Mouse (Mus musculus) forebrain, embryonic 12.5 days (tissue): ENCODE results near the gene Npm1. TPM values are rescaled to one million over a fixed set of nuclear protein-coding genes. Genes with fewer than 3 reads are reported as not detected.

Experiments
- ATAC-seq: fragments of 200-750 bp; cut with Nextera tagmentation; 2 replicates; pipeline ENCODE4 v1.8.0; 2017; ENCODE audit warnings: moderate TSS enrichment; ENCODE audit not compliant: low FRiP score
- H3K27ac ChIP-seq: fragments of 300-500 bp; sonication (generic); 2 replicates; pipeline ENCODE4 v1.5.1; 2016; ENCODE audit warnings: mild to moderate bottlenecking
- H3K27me3 ChIP-seq: fragments of 300-500 bp; sonication (generic); 2 replicates; pipeline ENCODE4 v1.6.1; 2016; ENCODE audit warnings: mild to moderate bottlenecking
- H3K36me3 ChIP-seq: fragments of 300-500 bp; sonication (generic); replicated peaks from 2 replicates; pipeline ENCODE4 v1.6.1; 2016; ENCODE audit warnings: mild to moderate bottlenecking
- H3K4me1 ChIP-seq: fragments of 300-500 bp; sonication (generic); 2 replicates; pipeline ENCODE4 v1.6.1; 2016
- H3K4me2 ChIP-seq: fragments of 300-500 bp; sonication (generic); 2 replicates; pipeline ENCODE4 v1.6.1; 2016; ENCODE audit warnings: mild to moderate bottlenecking, moderate library complexity
- H3K4me3 ChIP-seq: fragments of 300-500 bp; sonication (generic); replicated peaks from 2 replicates; pipeline ENCODE4 v1.5.1; 2016; ENCODE audit warnings: mild to moderate bottlenecking
- H3K9ac ChIP-seq: fragments of 300-500 bp; sonication (generic); 2 replicates; pipeline ENCODE4 v1.6.1; 2016; ENCODE audit warnings: mild to moderate bottlenecking
- H3K9me3 ChIP-seq: fragments of 300-500 bp; sonication (generic); 2 replicates; pipeline ENCODE4 v1.6.1; 2016
- WGBS: fragments of 180-500 bp; shearing (Covaris S2); methylation state at CpG from one replicate; pipeline ENCODE4 v1.1.7; 2016; 5-methylcytosine and 5-hydroxymethylcytosine counted together
- polyA plus RNA-seq: library from polyadenylated mRNA; unstranded; fragments of >200 nt; fragmentation: Nextera tagmentation; extraction: Ambion mirVana; gene quantifications from 2 replicates; pipeline ENCODE4 v1.2.1, GENCODE M21; 2016

Gene Npm1
- polyA plus RNA-seq, 1 experiment from 2014 or later: 820 TPM

DNA sequence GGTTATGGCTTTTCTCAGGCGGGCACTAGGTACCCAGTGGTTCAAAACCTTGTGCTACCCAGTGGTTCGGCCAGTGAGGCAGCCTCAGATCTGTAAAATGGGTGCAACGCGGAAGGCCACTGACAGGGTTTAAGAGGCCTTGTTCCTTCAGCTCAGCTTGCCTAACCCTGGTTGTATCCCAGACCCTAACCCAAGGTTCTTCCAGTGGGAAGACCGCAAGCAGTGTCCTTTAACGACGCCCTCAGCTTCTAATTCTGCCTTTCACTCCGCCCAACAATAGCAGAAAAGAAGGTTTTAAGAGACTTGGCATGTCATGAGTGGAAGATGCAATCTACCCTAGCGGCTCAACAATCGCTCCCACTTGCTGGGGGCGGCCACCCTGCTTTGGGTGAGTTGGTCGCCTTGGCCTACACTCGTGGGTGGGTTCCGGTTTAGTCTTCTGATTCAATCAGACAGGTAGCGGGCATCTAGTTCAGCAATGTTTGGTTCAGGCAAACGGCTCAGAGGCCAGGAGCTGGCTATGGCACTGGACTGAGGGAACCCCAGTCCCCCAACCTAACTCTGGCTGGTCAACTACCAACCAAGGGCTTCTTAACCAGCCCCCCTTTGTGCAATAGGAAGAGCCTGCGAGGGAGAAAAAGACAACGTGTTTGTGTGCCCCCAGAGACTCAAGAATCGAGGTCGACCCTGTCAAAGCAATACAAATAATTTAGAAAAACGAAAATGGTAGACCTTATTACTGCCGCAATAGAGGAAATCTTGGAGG is 35.5 kb upstream of the Npm1 start:
- WGBS: 15% methylated on average over 22 of the region's 22 CpGs
- Histone ChIP-seq H3K9me3 (0 out of 2 replicates have a peak, but pooled peaks cover 3% of the 10 kb centered on the region), H3K4me1 (peaks cover 31% of the 10 kb centered on the region), H3K9ac (no peak overlapping the region), H3K27ac (no peak overlapping the region), H3K36me3 (no peaks in the 10 kb centered on the region), H3K4me3 (no peak overlapping the region), H3K27me3 (peaks cover 97% of the 10 kb centered on the region), H3K4me2 (no peak overlapping the region)
- ATAC-seq: no peak

- no peaks in the 10 kb centered on the region for H3K36me3 ChIP-seq
Measured at GRCm38 (mm10) chr11:33197673-33198072, 34.7 kb upstream of the Npm1 start.

GRCm38 (mm10) chr11:33197133-33197514 is 34.1 kb upstream of the Npm1 start:
- Histone ChIP-seq H3K4me1 (peaks cover 29% of the 10 kb centered on the region), H3K9ac (no peak overlapping the region), H3K36me3 (no peaks in the 10 kb centered on the region), H3K27me3 (peaks cover 92% of the 10 kb centered on the region), H3K27ac (no peak overlapping the region), H3K9me3 (0 out of 2 replicates have a peak, but pooled peaks cover 3% of the 10 kb centered on the region), H3K4me2 (no peak overlapping the region), H3K4me3 (no peak overlapping the region)
- ATAC-seq: no peak
- WGBS: 23% methylated on average over 13 of the region's 13 CpGs

More at GRCm38 (mm10) chr11:33197673-33198072, 34.7 kb upstream of the Npm1 start:
- Histone ChIP-seq H3K9me3 (0 out of 2 replicates have a peak, but pooled peaks cover 3% of the 10 kb centered on the region), H3K4me3 (no peak overlapping the region), H3K4me1 (peaks cover 29% of the 10 kb centered on the region), H3K9ac (no peak overlapping the region), H3K4me2 (no peak overlapping the region), H3K27ac (no peak overlapping the region), H3K27me3 (peaks cover 98% of the 10 kb centered on the region)
- WGBS: 17% methylated on average over 15 of the region's 15 CpGs
- ATAC-seq: no peak

GRCm38 (mm10) chr11:33196447-33197132 is 33.6 kb upstream of the Npm1 start:
- WGBS: 6% methylated on average over 24 of the region's 24 CpGs
- no peak overlapping the region for H3K9ac ChIP-seq
- H3K4me2 ChIP-seq: no peak overlapping the region
- H3K27ac ChIP-seq: no peak overlapping the region
- 0 out of 2 replicates have a peak, but pooled peaks cover 3% of the 10 kb centered on the region for H3K9me3 ChIP-seq
- H3K36me3 ChIP-seq: no peaks in the 10 kb centered on the region
- no peak for ATAC-seq
- H3K4me1 ChIP-seq: peaks cover 28% of the 10 kb centered on the region
- peaks cover 89% of the 10 kb centered on the region for H3K27me3 ChIP-seq
- H3K4me3 ChIP-seq: no peak overlapping the region

- WGBS: 3% methylated on average over 25 of the region's 25 CpGs
- no peaks in the 10 kb centered on the region for H3K36me3 ChIP-seq
Measured at GRCm38 (mm10) chr11:33195531-33196446, 32.8 kb upstream of the Npm1 start.

GRCm38 (mm10) chr11:33195061-33195460 is 32.1 kb upstream of the Npm1 start:
- H3K27me3 ChIP-seq: peaks cover 87% of the 10 kb centered on the region
- no peaks in the 10 kb centered on the region for H3K36me3 ChIP-seq
- 10% methylated on average over 7 of the region's 7 CpGs for WGBS
- no peak overlapping the region for H3K27ac ChIP-seq
- H3K4me2 ChIP-seq: no peak overlapping the region
- 0 out of 2 replicates have a peak, but pooled peaks cover 3% of the 10 kb centered on the region for H3K9me3 ChIP-seq
- H3K9ac ChIP-seq: no peak overlapping the region
- ATAC-seq: no peak
- no peak overlapping the region for H3K4me3 ChIP-seq
- peaks cover 12% of the 10 kb centered on the region for H3K4me1 ChIP-seq

More at GRCm38 (mm10) chr11:33195531-33196446, 32.8 kb upstream of the Npm1 start:
- no peak overlapping the region for H3K9ac ChIP-seq
- H3K27ac ChIP-seq: no peak overlapping the region
- ATAC-seq: no peak
- no peak overlapping the region for H3K4me3 ChIP-seq
- peaks cover 20% of the 10 kb centered on the region for H3K4me1 ChIP-seq
- H3K27me3 ChIP-seq: peaks cover 89% of the 10 kb centered on the region
- H3K9me3 ChIP-seq: 0 out of 2 replicates have a peak, but pooled peaks cover 3% of the 10 kb centered on the region
- H3K4me2 ChIP-seq: no peak overlapping the region

DNA sequence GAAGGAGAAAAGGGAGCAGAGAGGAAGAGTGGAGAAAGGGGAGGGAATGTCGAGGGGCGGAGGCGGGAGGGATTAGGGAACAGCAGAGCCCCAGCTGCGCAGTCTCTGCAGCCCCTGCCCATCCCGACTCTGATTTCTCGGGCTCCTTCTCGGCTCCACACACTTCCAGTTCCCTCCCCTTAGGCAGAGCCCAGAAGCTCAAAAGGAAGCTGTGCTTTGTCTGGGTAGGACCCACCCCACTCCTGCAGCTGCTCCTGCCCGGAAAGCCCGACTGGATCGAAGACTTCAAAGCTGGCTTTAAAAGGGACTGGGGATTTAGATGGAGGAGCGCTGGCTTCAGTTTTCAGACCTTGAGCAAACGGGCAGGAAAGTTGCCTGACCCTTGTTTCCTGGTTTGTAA is 30.7 kb upstream of the Npm1 start:
- peaks cover 11% of the 10 kb centered on the region; the same call in 1 of the 2 replicates for H3K4me1 ChIP-seq
- no peak overlapping the region for H3K9ac ChIP-seq
- H3K4me2 ChIP-seq: 0 out of 2 replicates have a peak overlapping the region, but pooled peaks have one; percentile 1
- H3K27me3 ChIP-seq: peaks cover 73% of the 10 kb centered on the region
- 0 out of 2 replicates have a peak, but pooled peaks cover 3% of the 10 kb centered on the region for H3K9me3 ChIP-seq
- no peak overlapping the region for H3K4me3 ChIP-seq
- 0% methylated on average over 12 of the region's 12 CpGs for WGBS
- ATAC-seq: peak; percentile 53; the same call in 1 of the 2 replicates
- no peak overlapping the region for H3K27ac ChIP-seq
- H3K36me3 ChIP-seq: no peaks in the 10 kb centered on the region

GRCm38 (mm10) chr11:33181804-33182203 is 18.8 kb upstream of the Npm1 start:
- Histone ChIP-seq H3K4me3 (no peak overlapping the region), H3K27ac (no peak overlapping the region), H3K4me2 (no peak overlapping the region), H3K27me3 (peaks cover 33% of the 10 kb centered on the region), H3K36me3 (no peaks in the 10 kb centered on the region), H3K9me3 (no peaks in the 10 kb centered on the region), H3K4me1 (peaks cover 16% of the 10 kb centered on the region), H3K9ac (no peak overlapping the region)
- no peak for ATAC-seq
- WGBS: 80% methylated on average over 3 of the region's 3 CpGs

- Histone ChIP-seq H3K9me3 (no peaks in the 10 kb centered on the region), H3K4me1 (peaks cover 16% of the 10 kb centered on the region), H3K4me2 (peak overlapping the region; percentile 46), H3K9ac (no peak overlapping the region), H3K4me3 (peak overlapping the region; percentile 29; the same call in 1 of the 2 replicates), H3K27ac (no peak overlapping the region), H3K36me3 (no peaks in the 10 kb centered on the region), H3K27me3 (peaks cover 41% of the 10 kb centered on the region)
- under 1% methylated on average over 18 of the region's 18 CpGs for WGBS
- ATAC-seq: no peak
Measured at GRCm38 (mm10) chr11:33180701-33181116, 17.7 kb upstream of the Npm1 start.

GRCm38 (mm10) chr11:33179802-33180201 is 16.8 kb upstream of the Npm1 start:
- 10% methylated on average over 1 of the region's 1 CpGs for WGBS

DNA sequence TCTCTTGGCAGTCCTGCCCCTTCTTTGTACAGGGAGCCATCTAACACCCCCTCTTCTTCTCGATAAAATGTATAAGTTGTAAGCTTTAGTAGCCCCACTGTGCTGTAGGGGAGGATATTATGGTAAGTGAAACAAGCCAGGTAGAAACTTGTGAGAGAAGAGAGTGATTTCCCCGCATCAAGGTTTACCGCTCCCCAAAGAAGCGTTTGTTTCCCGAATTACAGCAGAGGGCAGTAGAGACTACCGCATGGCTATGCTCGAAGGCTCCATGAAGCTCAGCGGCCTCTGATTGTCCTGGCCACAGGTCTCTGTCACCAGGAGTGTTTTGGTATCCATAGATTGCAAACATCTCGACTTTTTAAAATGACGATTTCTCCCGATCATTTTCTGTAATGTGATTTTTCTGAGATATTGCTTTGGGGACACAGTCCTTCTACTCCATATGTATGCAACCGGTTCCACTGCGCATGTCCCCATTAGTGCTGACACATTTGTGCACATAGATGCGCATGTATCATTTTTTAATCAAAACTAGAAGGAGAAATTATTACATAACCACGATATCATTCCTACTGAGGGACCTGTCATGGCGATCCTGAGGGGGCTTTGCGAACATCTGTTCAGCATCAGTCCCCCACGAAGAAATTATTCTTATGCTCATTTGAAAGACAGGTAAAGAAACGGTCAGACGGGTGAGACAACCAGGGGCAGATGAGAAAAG is 13.7 kb upstream of the Npm1 start:
- Histone ChIP-seq H3K27me3 (peaks cover 41% of the 10 kb centered on the region), H3K4me2 (no peak overlapping the region), H3K9ac (no peak overlapping the region), H3K36me3 (no peaks in the 10 kb centered on the region), H3K4me1 (peaks cover 16% of the 10 kb centered on the region), H3K4me3 (no peak overlapping the region), H3K27ac (no peak overlapping the region), H3K9me3 (no peaks in the 10 kb centered on the region)
- peak; percentile 49; the same call in 1 of the 2 replicates for ATAC-seq
- 32% methylated on average over 20 of the region's 20 CpGs for WGBS

More at GRCm38 (mm10) chr11:33179802-33180201, 16.8 kb upstream of the Npm1 start:
- Histone ChIP-seq H3K4me2 (no peak overlapping the region), H3K9me3 (no peaks in the 10 kb centered on the region), H3K4me3 (no peak overlapping the region), H3K27ac (no peak overlapping the region), H3K4me1 (peaks cover 16% of the 10 kb centered on the region), H3K27me3 (peaks cover 42% of the 10 kb centered on the region), H3K9ac (no peak overlapping the region), H3K36me3 (no peaks in the 10 kb centered on the region)
- ATAC-seq: no peak
